Mouse (Mus musculus): Measurements from ENCODE around the gene Tent5b.

Tent5b gene

DNA sequence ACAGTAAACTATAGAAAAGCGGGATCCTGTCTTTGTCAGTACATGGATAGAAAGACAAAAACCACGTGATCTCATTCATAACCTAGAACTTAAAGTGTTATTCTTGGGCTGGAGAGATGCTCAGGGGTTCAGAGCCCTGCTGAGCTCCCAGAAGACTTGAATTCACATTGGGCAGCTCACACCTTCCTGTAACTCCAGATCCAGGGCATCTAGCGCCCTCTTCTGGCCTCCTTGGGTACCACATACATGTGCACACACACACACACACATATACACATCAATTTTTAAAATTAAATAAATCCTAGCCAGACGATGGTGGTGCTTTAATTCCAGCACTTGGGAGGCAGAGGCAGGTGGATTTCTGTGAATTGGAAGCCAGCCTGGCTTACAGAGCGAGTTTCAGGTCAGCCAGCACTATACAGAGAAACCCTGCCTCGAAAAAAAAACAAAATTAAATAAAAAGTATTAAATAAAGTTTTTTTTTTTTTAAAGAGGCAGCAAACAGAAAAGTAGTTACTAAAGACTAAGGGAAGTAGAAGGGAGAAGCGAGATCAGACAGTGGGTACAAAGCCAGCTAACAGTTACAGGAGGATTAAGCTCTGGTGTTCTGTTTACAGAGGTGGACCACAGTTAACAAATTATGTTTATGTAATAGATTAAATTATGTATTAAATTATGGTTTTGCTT lies 8.7 kb upstream of the Tent5b start:
- DNase-seq: no peak

DNA sequence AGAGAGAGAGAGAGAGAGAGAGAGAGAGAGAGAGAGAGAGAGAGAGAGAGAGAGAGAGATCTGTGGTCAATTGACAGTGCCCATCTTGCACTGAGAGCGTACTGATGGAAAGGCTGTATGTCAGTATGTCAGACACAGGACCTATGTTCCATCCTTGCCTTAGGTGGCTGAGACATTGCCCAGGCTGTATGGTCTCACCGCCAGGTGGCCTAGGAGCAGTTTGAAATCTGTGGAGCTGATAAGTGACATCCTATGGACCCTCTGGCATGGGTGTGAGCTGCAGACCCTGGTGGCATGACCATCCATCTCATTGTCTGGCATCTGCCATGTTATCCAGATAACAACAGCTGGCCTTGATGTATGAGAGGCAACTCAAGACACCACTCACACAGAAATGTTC lies 6.1 kb upstream of the Tent5b start:
- no peak for DNase-seq

DNA sequence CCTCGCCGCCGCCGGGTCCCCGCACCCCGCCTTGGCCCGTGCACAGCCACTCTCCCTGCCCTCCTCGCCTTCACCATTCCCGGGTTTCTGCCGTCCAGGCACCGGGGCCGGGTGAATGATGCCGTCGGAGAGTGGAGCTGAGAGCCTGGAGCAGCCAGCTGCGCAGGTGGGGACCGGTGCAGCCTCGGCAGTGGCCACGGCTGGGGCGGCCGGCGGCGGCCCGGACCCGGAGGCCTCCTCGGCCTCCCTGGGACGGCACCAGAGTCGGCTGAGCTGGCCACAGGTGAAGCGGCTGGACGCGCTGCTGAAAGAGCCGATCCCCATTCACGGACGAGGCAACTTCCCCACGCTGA lies 229 bp downstream of the Tent5b start:
- DNase-seq: no peak

DNA sequence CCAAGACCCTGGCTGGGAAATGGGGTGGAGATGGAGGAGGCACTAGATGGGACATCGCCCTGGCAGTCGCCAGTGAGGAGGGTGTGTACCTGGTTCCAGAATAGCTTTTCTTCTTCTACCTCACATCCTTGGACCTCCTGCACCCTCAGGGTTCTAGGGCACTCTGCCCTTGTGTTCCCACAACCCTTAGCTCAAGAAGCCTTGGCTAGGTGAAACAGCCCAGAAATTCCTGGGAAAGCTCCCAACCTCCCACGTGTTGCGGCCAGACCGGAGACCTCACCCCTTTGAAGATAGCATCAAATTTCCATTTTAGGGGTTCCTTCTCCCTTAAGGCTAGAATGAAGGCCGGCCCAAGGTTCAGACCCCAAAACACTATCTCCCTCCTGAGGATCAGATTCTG lies 822 bp downstream of the Tent5b start:
- DNase-seq: no peak

DNA sequence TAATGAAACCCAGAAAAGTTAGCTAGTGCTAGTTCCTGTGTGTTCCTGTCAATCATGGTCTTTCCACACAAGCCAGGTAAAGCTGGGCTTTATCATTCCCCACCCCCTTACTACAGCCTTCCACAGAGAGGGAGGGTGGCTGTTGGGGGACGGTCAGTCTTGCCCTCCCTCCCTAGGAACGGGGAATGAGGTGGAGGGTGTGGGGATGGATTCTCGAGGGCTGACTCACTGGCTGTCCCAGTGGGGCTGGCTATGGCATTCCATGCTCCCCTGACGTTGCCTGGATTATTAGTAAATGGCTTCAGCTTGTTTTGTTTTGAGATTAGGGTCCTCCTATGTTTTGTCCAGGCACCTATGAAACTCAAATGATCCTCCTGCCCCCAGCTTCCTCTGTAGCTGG lies 1.6 kb downstream of the Tent5b start:
- DNase-seq: no peak

DNA sequence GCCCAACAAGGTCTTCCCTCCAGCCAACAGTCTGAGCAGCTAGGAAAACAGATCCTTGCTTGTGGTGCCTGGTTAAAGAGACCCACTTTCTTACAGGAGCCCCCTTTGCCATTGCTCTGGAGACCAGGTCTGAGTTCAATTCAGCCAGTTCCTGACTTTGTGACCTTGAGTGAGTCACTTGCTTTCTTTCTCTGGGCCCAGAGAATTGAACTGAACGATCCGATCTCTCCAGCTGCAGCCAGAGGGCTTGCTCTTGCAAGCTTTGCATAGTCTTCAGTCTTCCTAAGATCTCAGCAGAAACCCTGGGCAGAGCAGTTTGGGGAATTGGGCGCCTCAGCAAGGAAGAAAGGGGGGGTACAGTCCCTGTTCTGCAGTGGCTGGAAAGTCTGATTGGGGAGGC lies 2.5 kb downstream of the Tent5b start:
- no peak for DNase-seq

DNA sequence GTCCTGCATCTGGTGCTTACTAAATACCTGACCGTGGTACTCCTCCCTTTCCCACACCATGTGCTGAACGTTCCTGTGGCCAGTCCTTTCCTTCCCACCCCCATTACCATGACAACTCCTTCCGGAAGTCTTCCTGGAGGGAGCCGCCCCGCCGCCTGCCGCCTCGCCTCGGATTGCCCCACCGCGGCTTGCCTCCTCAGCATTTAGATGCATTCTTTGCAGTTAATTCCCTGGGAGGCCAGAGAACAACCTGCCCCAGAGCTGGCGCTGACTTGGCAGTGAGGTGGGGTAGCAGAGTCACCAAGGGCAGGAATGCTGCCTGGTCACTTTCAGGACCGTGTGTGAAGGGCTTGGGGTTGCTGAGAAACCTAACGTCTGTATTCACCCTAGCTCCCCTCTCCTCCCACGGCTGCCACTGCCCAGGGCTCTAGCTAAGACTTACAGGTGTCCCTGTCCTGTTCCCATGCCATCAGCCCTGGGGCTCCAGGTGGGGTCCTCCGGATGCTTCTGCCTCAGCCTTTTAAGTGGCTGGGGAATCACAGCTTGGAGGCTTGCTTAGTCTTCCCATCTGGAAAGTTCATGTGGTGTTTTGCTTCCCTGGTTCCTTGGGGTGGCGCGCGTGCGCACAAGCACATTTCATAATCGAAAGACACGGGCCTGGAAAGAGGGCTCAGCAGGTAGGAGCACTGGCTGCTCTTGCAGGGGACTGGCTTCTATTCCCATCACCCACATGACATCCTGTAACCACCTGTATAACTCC lies 4.5 kb downstream of the Tent5b start:
- no peak for DNase-seq

DNA sequence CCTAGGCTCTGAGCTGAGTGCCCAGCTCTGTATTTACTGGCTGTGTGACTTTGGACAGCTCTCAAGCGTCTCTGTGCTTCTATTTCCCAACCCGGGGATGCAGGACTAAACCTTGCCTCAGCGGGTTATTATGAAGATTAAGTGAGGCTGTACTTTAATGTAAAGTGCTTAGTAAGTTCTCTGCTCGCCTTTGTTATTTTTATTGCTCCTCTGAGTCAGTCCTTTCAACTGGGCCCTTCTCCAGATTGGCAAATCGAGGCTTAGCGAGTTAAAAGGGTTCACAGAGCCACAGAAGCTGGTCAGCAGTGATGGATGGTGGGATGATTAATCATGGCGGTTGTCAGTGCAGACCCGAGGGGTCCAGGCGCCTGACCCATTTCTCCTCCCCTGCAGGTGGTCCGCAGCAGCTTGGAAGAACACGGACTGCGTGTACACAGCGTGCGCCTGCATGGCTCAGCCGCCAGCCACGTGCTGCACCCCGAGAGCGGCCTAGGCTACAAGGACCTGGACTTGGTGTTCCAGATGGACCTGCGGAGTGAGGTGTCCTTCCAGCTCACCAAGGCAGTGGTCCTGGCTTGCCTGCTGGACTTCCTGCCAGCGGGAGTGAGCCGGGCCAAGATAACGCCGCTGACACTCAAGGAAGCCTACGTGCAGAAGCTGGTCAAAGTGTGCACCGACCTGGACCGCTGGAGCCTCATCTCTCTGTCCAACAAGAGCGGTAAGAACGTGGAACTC lies 5.9 kb downstream of the Tent5b start:
- peak; percentile 16 for DNase-seq

DNA sequence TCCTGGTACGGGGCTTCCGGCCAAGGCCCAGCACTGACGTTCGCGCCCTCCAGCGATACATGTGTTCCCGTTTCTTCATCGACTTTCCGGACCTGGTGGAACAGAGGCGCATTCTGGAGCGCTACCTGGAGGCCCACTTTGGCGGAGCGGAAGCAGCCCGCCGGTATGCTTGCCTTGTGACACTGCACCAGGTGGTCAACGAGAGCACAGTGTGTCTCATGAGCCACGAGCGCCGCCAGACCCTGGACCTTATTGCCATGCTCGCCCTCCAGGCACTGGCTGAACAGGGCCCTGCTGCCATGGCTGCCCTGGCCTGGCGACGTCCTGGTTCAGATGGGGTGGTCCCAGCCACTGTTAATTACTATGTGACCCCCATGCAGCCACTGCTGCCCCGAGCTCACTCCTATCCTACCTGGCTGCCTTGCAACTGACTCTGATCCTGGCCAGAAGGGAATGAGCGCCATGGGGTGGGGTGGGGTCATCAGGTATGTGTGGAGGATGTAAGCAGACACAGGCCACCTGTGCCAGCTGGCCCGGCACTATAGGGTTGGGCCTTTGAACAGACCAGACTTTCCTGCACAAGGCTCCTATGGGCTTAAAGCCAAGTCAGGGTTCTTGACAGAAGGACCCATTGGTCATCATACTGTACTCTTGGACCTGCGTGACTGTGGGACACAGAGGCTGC lies 6.9 kb downstream of the Tent5b start:
- DNase-seq: peak; percentile 8

DNA sequence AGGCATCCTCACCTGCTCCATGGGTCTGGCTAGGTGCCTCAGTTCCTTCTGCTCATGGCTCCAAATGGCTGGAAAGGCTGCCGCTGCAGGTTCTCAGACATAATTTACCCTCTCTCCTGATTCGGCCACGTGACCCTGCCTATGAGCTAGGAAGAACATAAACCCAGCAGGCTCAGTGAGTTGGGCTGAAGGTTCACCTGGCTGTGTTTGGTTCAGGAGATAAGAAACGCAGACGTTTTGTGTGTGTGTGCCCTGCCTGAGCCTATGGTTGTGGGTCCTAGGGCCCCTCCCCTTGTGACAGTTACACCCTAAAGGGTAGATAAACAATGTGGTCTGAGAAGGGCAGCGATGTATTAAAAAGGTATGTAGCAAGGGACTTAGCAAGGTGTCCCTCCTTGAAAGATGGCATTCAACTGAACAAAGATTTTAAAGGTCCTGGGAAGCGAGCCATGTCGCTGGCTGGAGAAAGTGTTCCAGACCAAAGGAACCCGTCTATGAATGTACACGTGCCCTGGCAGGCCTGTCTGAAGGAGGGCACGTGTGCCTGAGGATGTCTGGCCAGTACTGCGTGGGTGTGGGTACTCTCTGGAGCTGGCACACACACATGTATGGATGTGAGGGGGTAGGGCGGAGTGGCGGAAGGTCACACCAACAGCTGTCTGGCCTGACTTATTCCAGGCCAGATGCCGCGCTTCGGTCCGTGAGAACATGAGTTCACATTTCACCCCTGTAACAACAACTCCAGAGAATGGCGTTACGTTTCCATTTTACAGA lies 8.9 kb downstream of the Tent5b start:
- peak; percentile 7 for DNase-seq

DNA sequence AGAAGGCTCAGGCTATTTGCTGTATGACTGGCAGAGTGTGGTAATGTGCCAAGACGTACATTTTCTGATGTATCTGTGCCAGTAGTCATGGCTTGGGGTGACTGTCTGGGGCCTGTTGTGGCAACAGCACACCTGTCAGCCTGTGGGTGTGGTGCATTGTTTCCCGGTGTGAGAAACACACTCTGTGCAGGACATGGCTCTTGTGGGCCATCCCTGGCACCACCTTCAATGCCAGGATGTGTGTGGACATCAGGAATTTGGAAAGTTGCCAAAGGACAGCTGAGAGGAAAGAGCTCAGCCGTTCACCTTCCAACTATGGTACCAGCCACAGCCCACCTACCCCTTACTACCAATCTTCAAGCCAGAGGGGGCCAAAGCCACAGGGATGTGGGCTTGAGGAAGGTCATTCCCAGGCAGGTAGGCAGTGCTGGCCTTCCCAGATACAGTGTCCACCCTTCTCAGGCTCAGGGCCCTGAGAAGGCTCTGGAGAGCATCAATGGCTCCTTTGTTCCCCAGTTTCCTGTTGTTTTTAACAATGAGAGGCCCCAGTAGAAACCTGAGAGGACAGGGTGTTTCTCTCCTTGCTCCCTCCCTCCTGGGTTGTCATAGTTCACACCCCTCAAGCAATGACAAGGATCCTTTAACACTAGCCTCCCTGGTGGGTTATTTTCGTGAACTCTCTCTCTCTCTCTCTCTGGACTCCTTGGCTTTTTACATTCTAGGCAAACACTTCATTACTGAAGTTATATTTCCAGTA lies 9.7 kb downstream of the Tent5b start:
- DNase-seq: peak; percentile 17

DNA sequence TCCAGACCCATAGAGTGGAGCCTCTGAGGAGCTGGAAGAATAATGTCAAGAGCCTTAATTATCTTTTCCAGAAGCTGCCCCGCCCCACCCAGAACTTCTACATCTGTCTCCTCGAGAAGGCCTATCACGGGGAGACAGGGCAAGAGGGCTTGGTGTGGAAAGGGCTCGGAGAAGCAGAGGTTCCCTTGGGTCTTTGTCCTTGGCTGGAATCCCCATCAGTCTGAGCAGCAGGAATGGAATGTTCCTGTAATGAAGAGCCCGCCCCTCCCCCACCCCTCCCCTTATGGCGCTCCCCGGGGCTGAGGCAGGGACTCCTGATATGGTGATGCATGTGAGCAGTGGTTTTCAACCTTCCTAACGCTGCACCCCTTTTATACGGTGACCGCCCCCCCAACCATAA lies 11.9 kb downstream of the Tent5b start:
- DNase-seq: peak; percentile 15

DNA sequence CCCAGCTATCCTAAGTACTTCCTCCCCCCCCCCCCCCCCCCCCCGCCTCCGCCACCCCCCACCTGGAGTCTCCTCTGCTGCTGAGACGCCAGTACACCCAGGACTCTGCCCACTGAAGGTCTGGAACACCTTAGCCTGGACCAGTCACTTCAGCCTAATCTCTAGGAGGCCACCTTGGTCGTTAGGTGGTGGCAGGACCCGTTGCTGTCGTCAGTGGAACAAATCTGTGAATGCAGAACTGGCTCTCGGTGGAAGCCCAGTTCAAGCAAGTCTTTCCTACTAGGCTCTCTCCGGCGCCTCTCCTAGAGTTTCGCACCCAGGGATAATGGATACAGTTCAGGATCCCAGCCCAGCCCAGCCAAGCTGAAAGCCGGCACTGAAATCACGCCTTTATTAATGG lies 14.0 kb downstream of the Tent5b start:
- DNase-seq: peak; percentile 34

DNA sequence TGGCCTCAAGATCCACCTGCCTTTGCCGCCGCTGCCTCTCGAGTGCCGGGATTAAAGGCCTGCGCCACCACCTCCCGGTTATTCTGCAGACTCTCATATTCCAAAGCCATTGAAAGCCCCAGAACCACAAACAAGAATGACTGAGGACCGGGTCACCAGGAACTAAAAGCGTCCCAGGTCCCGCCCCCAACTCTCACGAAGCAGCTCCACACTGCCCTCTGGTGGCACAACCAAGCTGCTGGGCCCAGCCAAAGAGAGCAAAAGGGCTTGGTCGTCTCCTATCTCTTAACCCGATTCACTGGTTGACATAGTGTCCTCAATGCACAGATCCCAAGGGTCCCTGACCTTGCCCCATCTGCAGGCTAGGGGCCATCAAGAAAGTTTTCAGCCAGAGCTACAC lies 14.5 kb downstream of the Tent5b start:
- peak; percentile 88 for DNase-seq

DNA sequence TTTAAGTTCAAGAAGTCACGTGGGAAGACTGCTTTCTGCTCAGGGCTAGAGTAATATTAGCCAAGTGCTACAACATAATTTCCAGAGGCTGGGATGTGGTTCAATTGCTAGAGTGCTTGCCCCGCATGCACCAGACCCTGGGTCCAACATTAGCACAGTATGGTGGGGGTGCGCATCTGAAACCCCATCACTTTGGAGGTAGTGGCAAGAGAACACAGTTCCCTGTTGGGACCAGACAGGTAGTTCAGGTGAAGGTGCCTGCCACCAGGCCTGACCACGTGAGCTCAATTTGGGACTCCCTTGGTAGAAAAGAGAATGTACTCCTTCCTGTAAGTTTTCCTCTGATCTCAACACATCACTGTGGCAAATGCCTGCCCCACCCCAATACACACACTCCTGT lies 14.9 kb downstream of the Tent5b start:
- no peak for DNase-seq

DNA sequence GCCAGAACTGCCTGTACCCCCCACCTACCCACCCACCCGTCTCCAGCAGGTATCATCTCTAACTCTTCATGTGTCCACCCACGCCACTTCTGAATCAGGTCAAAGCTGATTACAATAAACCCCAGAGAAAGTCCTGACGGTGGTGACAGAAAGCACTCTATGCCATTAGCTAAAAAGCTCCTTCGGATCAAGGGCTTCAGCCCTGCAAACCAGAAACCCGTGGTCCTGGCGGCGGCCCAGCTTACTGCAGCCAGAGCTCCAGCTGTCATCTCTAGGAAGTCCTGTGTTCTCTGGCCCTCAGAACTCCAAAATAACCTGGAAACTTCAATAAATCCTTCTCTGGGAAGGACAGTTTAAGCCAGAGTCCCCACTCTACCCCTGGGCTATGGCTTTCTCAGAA lies 15.8 kb downstream of the Tent5b start:
- DNase-seq: peak; percentile 67

DNA sequence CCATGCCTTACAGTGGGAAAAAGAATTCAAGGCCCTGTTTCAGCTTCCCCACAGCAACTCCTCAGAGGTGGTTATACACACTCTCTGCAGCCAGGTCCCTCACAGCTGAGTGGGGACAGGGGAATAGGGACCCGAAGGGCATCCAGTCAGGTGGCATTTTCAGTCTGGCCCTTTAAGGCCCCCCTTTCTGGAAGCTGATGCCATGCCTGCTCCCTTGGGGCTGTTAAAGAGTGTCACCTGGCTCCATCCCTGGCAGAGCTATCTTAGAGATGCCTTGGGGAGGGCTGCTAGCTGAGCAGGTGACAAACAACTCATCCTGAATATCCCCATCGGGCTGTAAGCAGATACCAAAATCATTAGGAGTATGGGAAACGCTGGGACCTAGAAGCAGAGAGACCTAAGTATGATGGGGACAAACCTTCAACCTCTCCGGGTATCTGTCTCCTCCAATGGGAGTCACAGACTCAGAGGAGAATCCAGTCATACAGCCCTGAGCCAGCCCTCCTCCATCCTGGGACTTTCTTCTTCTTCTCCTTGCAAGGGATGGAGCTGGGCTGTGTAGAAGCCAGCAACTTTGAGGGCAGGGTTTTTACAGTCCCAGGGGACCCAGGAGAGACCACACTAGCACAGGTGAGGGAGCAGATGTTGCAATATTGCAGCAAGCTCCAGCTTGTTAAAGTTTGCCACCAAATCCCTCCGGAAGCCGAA lies 17.0 kb downstream of the Tent5b start:
- DNase-seq: peak; percentile 59

DNA sequence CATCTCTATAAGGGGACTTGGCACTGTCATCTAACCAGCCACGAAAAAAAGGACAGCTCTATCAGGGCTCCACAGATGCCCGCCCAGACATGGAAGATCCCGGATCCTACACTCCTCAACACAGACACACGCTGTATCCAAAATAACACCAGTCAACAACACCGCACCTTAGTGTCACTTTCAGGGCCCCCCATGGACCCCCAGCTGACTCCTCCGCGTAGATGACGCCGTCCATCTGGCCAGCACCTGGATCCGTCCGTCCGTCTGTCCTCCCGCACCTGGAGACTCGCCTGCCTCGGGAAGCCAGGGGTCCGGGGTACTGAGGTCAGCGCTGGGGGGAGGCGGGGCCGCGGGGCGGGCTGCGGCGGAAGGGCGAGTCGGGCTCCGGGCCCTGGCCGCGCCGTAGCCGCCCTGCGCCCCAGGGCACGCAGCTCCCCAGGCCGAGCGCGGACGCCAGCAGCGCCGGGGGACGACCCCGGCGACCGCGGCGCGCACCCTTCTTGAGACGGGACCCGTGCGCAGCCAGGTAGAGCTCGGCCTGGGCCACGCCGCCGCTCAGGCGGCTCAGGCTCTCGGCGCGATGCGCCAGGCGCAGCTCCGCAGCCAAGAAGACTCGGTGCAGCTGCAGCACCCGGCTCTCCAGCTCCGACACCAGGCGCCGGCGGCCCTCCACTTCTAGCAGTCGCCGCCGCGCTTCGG lies 17.7 kb downstream of the Tent5b start:
- DNase-seq: peak; percentile 57

DNA sequence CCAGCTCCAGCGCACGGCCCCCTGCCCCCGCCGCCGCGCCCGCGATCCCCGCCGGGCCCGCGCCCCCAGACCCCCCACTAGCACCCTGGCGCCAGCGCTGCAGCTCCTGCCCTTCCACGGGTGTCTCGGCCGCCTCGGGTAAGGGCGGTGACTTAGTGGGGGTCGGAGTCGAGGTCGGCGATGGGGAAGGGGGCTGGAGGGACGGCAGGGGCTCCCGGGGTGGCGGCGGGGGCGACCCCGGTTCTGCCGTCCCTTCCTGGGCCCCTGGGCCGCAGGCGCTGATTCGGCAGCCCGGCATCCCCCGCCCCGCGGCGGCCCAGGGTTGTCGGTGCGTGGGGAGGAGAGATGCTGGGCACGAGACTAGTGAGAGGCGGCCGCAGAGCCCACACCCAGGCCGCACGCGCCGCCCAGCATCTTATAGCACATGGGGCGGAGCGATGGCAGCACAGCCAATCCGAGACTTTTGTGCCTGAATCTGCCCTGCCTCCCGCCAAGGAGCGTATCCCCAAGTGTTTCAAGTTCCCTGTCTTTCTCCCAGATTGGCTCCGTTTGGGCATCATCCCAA lies 18.3 kb downstream of the Tent5b start, which contains the start of gene Trnp1:
Gene Trnp1 (minus strand): TSS at position 391 of the 565 bp plus-strand sequence.
- DNase-seq: peak; percentile 87

DNA sequence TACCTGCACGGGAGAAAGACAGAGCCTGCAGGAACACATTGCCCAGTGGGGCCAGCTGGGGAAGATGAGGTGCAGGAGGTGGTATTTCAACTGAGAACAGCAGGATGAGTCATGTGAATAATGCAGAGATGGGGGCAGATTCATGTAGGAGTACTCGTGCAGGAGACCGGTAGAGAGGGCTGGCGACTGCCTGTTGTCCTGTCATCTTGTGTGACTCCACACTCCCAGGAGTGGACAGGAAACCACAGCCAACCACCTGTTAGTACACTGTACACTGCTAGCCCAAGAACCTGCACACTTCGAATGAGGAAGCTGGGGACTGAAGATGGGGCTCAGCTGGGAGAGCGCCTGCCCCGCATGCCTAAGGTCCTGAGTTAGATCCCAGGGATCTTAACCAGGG lies 21.6 kb downstream of the Tent5b start:
- DNase-seq: no peak

Measured in cerebellum, adult 8-10 months (tissue).